Mouse (Mus musculus) urinary bladder, adult 18-20 months (tissue): ENCODE measurements at regions not wholly inside any gene's neighbourhood (a gene's known extent, or its start where the extent isn't known, plus 50 kb on each side); places are given as distances from the start of the nearest gene placed in this dataset.

Experiments used
- DNase-seq, 2 experiments: peaks; one replicate each; pipeline ENCODE4 v3.0.0; 2022; ENCODE audit warnings: low spot score in 2 of 2, mixed read lengths in 2 of 2

GRCm38 (mm10) chr15:59794871-59795270 is 221.5 kb downstream of the 4933412E24Rik start:
- peak; percentile 18 to 67 for DNase-seq

GRCm38 (mm10) chr15:59786706-59787425 is 229.5 kb downstream of the 4933412E24Rik start:
- no peak for DNase-seq

- no peak for DNase-seq
Observed at GRCm38 (mm10) chr15:59785981-59786380, 230.4 kb downstream of the 4933412E24Rik start.

- DNase-seq = no peak
Observed at GRCm38 (mm10) chr15:59784556-59784929, 231.9 kb downstream of the 4933412E24Rik start.

GRCm38 (mm10) chr15:59783782-59784555 is 232.4 kb downstream of the 4933412E24Rik start:
- peak; percentile 32 to 62 for DNase-seq

GRCm38 (mm10) chr15:59783393-59783781 is 233.0 kb downstream of the 4933412E24Rik start:
- no peak for DNase-seq

- DNase-seq = no peak
Observed at GRCm38 (mm10) chr15:59780506-59780905, 235.9 kb downstream of the 4933412E24Rik start.

GRCm38 (mm10) chr15:59777307-59777871 is 239.0 kb downstream of the 4933412E24Rik start:
- DNase-seq = peak in 1 of 2 experiments; percentile 74

- no peak for DNase-seq
Observed at GRCm38 (mm10) chr15:59775781-59776180, 240.6 kb downstream of the 4933412E24Rik start.

GRCm38 (mm10) chr15:59773983-59774382 is 242.4 kb downstream of the 4933412E24Rik start:
- DNase-seq = no peak

GRCm38 (mm10) chr15:59772595-59772994 is 243.8 kb downstream of the 4933412E24Rik start:
- DNase-seq = no peak

GRCm38 (mm10) chr15:59762061-59762460 is 254.4 kb downstream of the 4933412E24Rik start:
- DNase-seq = no peak

- DNase-seq = no peak
Observed at GRCm38 (mm10) chr15:59760490-59760889, 255.9 kb downstream of the 4933412E24Rik start.

- peak; percentile 35 to 82 for DNase-seq
Observed at GRCm38 (mm10) chr15:59759566-59759965, 256.8 kb downstream of the 4933412E24Rik start.

GRCm38 (mm10) chr15:59758971-59759370 is 257.4 kb downstream of the 4933412E24Rik start:
- DNase-seq = no peak

GRCm38 (mm10) chr15:59756141-59756540 is 260.3 kb downstream of the 4933412E24Rik start:
- DNase-seq = no peak

GRCm38 (mm10) chr15:59754906-59755305 is 261.5 kb downstream of the 4933412E24Rik start:
- no peak for DNase-seq

GRCm38 (mm10) chr15:59752277-59752676 is 264.1 kb downstream of the 4933412E24Rik start:
- no peak for DNase-seq

- DNase-seq = no peak
Observed at GRCm38 (mm10) chr15:59746290-59746689, 270.1 kb downstream of the 4933412E24Rik start.

- no peak for DNase-seq
Observed at GRCm38 (mm10) chr15:59744411-59744931, 271.9 kb downstream of the 4933412E24Rik start.

- no peak for DNase-seq
Observed at GRCm38 (mm10) chr15:59739197-59739596, 277.2 kb downstream of the 4933412E24Rik start.

GRCm38 (mm10) chr15:59737247-59737646 is 279.2 kb downstream of the 4933412E24Rik start:
- no peak for DNase-seq
